Mouse (Mus musculus) C2C12 (cell line): Measurements from ENCODE around the gene Tldc2. TPM values are rescaled to one million over a fixed set of nuclear protein-coding genes. Genes with fewer than 3 reads are reported as not detected.

Source experiments
- H3K27me3 ChIP-seq: one replicate; pipeline ENCODE4 v1.6.1; 2011; ENCODE audit not compliant: control insufficient read depth, insufficient read depth, insufficient read length
- H3K36me3 ChIP-seq: one replicate; pipeline ENCODE4 v1.6.1; 2011; ENCODE audit not compliant: control insufficient read depth, insufficient read depth
- H3K4me3 ChIP-seq: one replicate; pipeline ENCODE4 v1.5.1; 2011; ENCODE audit warnings: mild to moderate bottlenecking, control low read depth; ENCODE audit not compliant: poor library complexity, insufficient read depth, severe bottlenecking
- H3K79me2 ChIP-seq: one replicate; pipeline ENCODE4 v1.6.1; 2011; ENCODE audit not compliant: control insufficient read depth, insufficient read depth
- H3K79me3 ChIP-seq: one replicate; pipeline ENCODE4 v1.6.1; 2011; ENCODE audit warnings: low read depth, control low read depth
- H3ac ChIP-seq: one replicate; pipeline ENCODE3; 2011; ENCODE audit warnings: low read depth; ENCODE audit not compliant: control insufficient read depth, insufficient read length
- CEBPB ChIP-seq: IDR thresholded peaks from one replicate; pipeline ENCODE4 v1.6.1; 2011; ENCODE audit warnings: low read depth, mild to moderate bottlenecking, control low read depth, moderate library complexity
- CTCF ChIP-seq: IDR thresholded peaks from one replicate; pipeline ENCODE4 v1.5.1; 2011; ENCODE audit not compliant: control insufficient read depth, insufficient read depth, insufficient read length
- FOSL1 ChIP-seq: IDR thresholded peaks from one replicate; pipeline ENCODE4 v1.8.0; 2011; ENCODE audit warnings: mild to moderate bottlenecking, low read length; ENCODE audit not compliant: poor library complexity, insufficient read depth, severe bottlenecking
- MAX ChIP-seq: IDR thresholded peaks from one replicate; pipeline ENCODE4 v1.6.1; 2011; ENCODE audit warnings: mild to moderate bottlenecking, control low read depth
- MYOD1 ChIP-seq: IDR thresholded peaks from one replicate; pipeline ENCODE4 v1.6.1; 2011; ENCODE audit warnings: low read depth; ENCODE audit not compliant: control insufficient read depth, insufficient read length
- MYOG ChIP-seq: IDR thresholded peaks from one replicate; pipeline ENCODE4 v1.6.1; 2011; ENCODE audit not compliant: control insufficient read depth, insufficient read length; ENCODE audit errors: extremely low read depth
- USF1 ChIP-seq: IDR thresholded peaks from one replicate; pipeline ENCODE4 v1.6.1; 2011; ENCODE audit warnings: low read depth, mild to moderate bottlenecking, control low read depth, moderate library complexity
- polyA plus RNA-seq: library from polyadenylated mRNA; unstranded; fragments of >200 nt; fragmentation: generic; extraction: Trizol; gene quantifications from one replicate; pipeline ENCODE4 v1.2.1, GENCODE M21; 2012; ENCODE audit warnings: missing spikeins

Gene Tldc2
- polyA plus RNA-seq, 1 experiment = not detected

GRCm38 (mm10) chr2:157064978-157065878 lies 21.6 kb upstream of the Tldc2 start:
- TF ChIP-seq CEBPB (no peak), FOSL1 (no peak), MYOG (no peak), CTCF (no peak), MAX (no peak), USF1 (no peak), MYOD1 (no peak)

GRCm38 (mm10) chr2:157065879-157066226 lies 21.0 kb upstream of the Tldc2 start:
- no peaks in the 10 kb centered on the region for H3K27me3 ChIP-seq
- peaks cover 62% of the 10 kb centered on the region for H3K79me3 ChIP-seq
- H3K79me2 ChIP-seq = peaks cover 100% of the 10 kb centered on the region
- no peak for TF ChIP-seq MAX
- TF ChIP-seq CEBPB = no peak
- TF ChIP-seq CTCF = no peak
- TF ChIP-seq USF1 = no peak
- no peak for TF ChIP-seq MYOG
- no peak overlapping the region for H3K4me3 ChIP-seq
- H3ac ChIP-seq = no peak overlapping the region
- no peaks in the 10 kb centered on the region for H3K36me3 ChIP-seq

More at GRCm38 (mm10) chr2:157064978-157065878, 21.6 kb upstream of the Tldc2 start:
- peaks cover 62% of the 10 kb centered on the region for H3K79me3 ChIP-seq
- H3K36me3 ChIP-seq = peaks cover 2% of the 10 kb centered on the region
- H3K4me3 ChIP-seq = no peak overlapping the region
- peak overlapping the region; percentile 28 for H3ac ChIP-seq
- H3K79me2 ChIP-seq = peaks cover 100% of the 10 kb centered on the region
- H3K27me3 ChIP-seq = no peaks in the 10 kb centered on the region

GRCm38 (mm10) chr2:157066731-157067430 lies 20.0 kb upstream of the Tldc2 start:
- no peaks in the 10 kb centered on the region for H3K27me3 ChIP-seq
- TF ChIP-seq CTCF (no peak), MYOG (no peak), FOSL1 (no peak)
- no peak overlapping the region for H3ac ChIP-seq
- H3K79me3 ChIP-seq = peaks cover 63% of the 10 kb centered on the region
- no peaks in the 10 kb centered on the region for H3K36me3 ChIP-seq
- peaks cover 100% of the 10 kb centered on the region for H3K79me2 ChIP-seq
- no peak overlapping the region for H3K4me3 ChIP-seq

- no peaks in the 10 kb centered on the region for H3K27me3 ChIP-seq
- peaks cover 69% of the 10 kb centered on the region for H3K79me3 ChIP-seq
- H3K4me3 ChIP-seq = no peak overlapping the region
- H3ac ChIP-seq = no peak overlapping the region
- H3K79me2 ChIP-seq = peaks cover 100% of the 10 kb centered on the region
- TF ChIP-seq MYOG (no peak), MYOD1 (peak; percentile 9)
- peaks cover 9% of the 10 kb centered on the region for H3K36me3 ChIP-seq
Measured at GRCm38 (mm10) chr2:157068701-157069354, 18.0 kb upstream of the Tldc2 start.

- Histone ChIP-seq H3K79me3 (peaks cover 69% of the 10 kb centered on the region), H3K4me3 (no peak overlapping the region), H3K36me3 (peaks cover 9% of the 10 kb centered on the region), H3ac (peak overlapping the region; percentile 38), H3K27me3 (no peaks in the 10 kb centered on the region), H3K79me2 (peaks cover 100% of the 10 kb centered on the region)
- TF ChIP-seq MAX (peak; percentile 21), FOSL1 (no peak), MYOG (no peak), CTCF (no peak)
Measured at GRCm38 (mm10) chr2:157069355-157069735, 17.5 kb upstream of the Tldc2 start.

- Histone ChIP-seq H3K4me3 (no peak overlapping the region), H3K79me2 (peaks cover 100% of the 10 kb centered on the region), H3K27me3 (no peaks in the 10 kb centered on the region), H3K36me3 (peaks cover 9% of the 10 kb centered on the region), H3K79me3 (peaks cover 71% of the 10 kb centered on the region), H3ac (peak overlapping the region; percentile 38)
- no peak for TF ChIP-seq MYOG
- no peak for TF ChIP-seq USF1
- TF ChIP-seq CTCF = no peak
Measured at GRCm38 (mm10) chr2:157069755-157070315, 17.0 kb upstream of the Tldc2 start.
